Mouse (Mus musculus) heart, adult 2 months (tissue): ENCODE results near the gene Tiam2. TPM values are rescaled to one million over a fixed set of nuclear protein-coding genes. Genes with fewer than 3 reads are reported as not detected.
A peak's percentile ranks its signal among the peaks of the same experiment; 100 is the strongest.

ENCODE experiments used
- DNase-seq, 2 experiments: peaks; one replicate each; pipeline ENCODE4 v3.0.0; 2021
- H3K27ac ChIP-seq: fragments of 200-600 bp; 2 replicates; pipeline ENCODE4 v1.8.1; 2022
- H3K27me3 ChIP-seq: fragments of 200-500 bp; 2 replicates; pipeline ENCODE4 v1.6.1; 2012; ENCODE audit warnings: mild to moderate bottlenecking, low read length, inconsistent platforms, mixed read lengths; ENCODE audit not compliant: control insufficient read depth, insufficient read depth
- H3K36me3 ChIP-seq: fragments of 200-500 bp; 2 replicates; pipeline ENCODE4 v1.6.1; 2012; ENCODE audit warnings: low read length, inconsistent platforms; ENCODE audit not compliant: control insufficient read depth, insufficient read depth
- H3K4me1 ChIP-seq: fragments of 200-500 bp; 2 replicates; pipeline ENCODE4 v1.6.1; 2011; ENCODE audit warnings: low read length; ENCODE audit not compliant: control insufficient read depth, insufficient read depth
- H3K4me3 ChIP-seq: fragments of 200-600 bp; 2 replicates; pipeline ENCODE4 v1.8.1; 2022
- H3K79me2 ChIP-seq: fragments of 200-500 bp; replicated peaks from 2 replicates; pipeline ENCODE4 v1.6.1; 2012; ENCODE audit warnings: mild to moderate bottlenecking, inconsistent platforms, low read length, moderate library complexity, mixed read lengths; ENCODE audit not compliant: control insufficient read depth, insufficient read depth
- H3K9ac ChIP-seq: fragments of 200-500 bp; 2 replicates; pipeline ENCODE4 v1.6.1; 2012; ENCODE audit warnings: low read depth, mild to moderate bottlenecking, control low read depth, inconsistent platforms, low read length, mixed read lengths
- CTCF ChIP-seq: fragments of 200-600 bp; IDR thresholded peaks from 2 replicates; pipeline ENCODE4 v1.8.1; 2022; ENCODE audit warnings: antibody characterized with exemption, mild to moderate bottlenecking, moderate library complexity
- EP300 ChIP-seq: fragments of 200-500 bp; IDR thresholded peaks from 2 replicates; pipeline ENCODE4 v1.6.1; 2011; ENCODE audit warnings: low read depth, low read length, control low read depth; ENCODE audit not compliant: insufficient read depth
- POLR2A ChIP-seq: fragments of 200-500 bp; IDR thresholded peaks from 2 replicates; pipeline ENCODE4 v1.6.1; 2011; ENCODE audit warnings: mild to moderate bottlenecking, low read depth, low read length, control low read depth; ENCODE audit not compliant: insufficient read depth
- WGBS: fragments of 180-500 bp; shearing (Covaris S2); methylation state at CpG from one replicate; pipeline ENCODE4 v1.1.7; 2018; 5-methylcytosine and 5-hydroxymethylcytosine counted together
- intact Hi-C: fragments of 180-260 bp; cut with DNase I; formaldehyde crosslinking; loops from one replicate; pipeline ENCODE4 v1.15.1; 2025
- long read RNA-seq: library from polyadenylated mRNA; stranded (forward); transcript quantifications from one replicate; pipeline ENCODE4 v2.0.0, GENCODE M21; 2021
- polyA plus RNA-seq: library from polyadenylated mRNA; depleted of rRNA; stranded (reverse); fragments of >200 nt; gene quantifications from 2 replicates; pipeline ENCODE4 v1.2.3, GENCODE M21; 2012; rRNA removed
- total RNA-seq, 2 experiments: library from RNA; stranded (reverse); gene quantifications; 2 replicates each; pipeline ENCODE4 v1.2.3; 2021

Tiam2 gene
- 1 to 10 TPM; 2.3 to 2.7 TPM for total RNA-seq
- 1.1 and 1.7 TPM in 2 replicates for polyA plus RNA-seq
- long read RNA-seq, result 0 reads

DNA sequence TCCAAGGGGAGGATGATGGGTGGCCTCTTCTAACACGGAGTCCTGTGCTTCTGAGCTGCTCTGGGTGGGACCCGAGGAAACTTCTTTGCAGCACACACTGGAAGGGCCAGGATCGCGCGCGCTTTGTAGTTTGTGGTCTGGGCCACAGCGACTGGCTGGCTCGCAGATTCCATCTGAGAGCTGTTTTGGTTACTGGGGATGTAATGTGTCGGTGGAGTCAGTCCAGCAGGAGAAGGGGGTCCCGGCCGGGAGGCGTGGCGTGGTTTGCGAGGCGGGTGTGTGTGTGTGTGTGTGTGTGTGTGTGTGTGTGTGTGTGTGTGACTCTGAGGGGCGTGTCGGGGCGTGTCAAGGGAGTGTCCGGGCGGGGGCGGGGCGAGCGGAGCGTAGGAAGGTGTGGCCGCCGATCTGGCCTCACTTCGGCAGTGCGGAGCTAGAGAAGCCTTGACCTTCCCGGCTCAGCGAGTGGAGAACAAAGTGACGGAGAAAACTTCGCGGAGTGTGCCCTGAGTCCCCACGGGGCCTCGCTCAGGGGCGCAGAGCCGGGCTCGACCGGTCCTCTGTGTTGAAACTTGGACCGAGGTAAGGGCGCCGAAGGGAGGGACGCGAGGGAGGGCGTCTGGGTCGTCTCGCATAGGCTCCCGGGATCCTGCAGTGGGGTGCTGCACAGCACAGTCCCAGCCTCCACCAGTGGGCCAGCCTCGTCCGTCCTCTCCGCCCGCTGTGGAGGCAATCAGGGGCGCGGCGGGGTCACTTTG is at the start of gene Tiam2:
Gene Tiam2 (plus strand): TSS at position 426 of the 755 bp plus-strand sequence.
- Histone ChIP-seq H3K27me3 (no peaks in the 10 kb centered on the region), H3K79me2 (no peaks in the 10 kb centered on the region), H3K27ac (peak within 1 kb of the TSS; percentile 20), H3K4me3 (peak within 1 kb of the TSS; percentile 68), H3K36me3 (no peaks in the 10 kb centered on the region), H3K9ac (peak within 1 kb of the TSS; percentile 47), H3K4me1 (no peaks in the 10 kb centered on the region)
- intact Hi-C loops, result no loop called here
- peak; percentile 40; the same call in 1 of the 2 replicates for TF ChIP-seq POLR2A
- no peak for TF ChIP-seq EP300
- peak; percentile 34 to 50 for DNase-seq
- WGBS, result 2% methylated on average over 53 of the region's 55 CpGs

DNA sequence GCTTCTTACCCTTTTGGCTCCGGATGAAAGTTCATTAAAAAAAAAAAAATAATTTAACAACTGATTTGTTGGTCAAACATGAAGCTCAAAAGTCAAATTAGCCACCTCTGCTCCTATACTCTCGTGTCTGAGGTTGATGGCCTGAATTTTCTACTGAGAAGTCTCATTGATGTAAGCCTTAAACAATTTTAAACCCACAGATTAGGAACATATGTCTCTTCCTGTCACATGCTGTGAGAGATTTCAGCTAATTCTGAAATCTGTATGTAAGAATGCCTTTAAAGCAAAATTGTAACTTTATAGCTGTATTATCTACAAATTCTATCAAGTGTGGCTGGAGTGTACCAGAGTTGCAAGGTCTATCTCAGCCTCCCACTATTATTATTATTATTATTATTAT is 46.1 kb upstream of the Tiam2 start:
- H3K27me3 ChIP-seq, result no peaks in the 10 kb centered on the region
- no peak overlapping the region for H3K27ac ChIP-seq
- H3K79me2 ChIP-seq, result no peaks in the 10 kb centered on the region
- H3K36me3 ChIP-seq, result no peaks in the 10 kb centered on the region
- TF ChIP-seq EP300, result no peak
- TF ChIP-seq CTCF, result no peak
- TF ChIP-seq POLR2A, result no peak
- intact Hi-C loops, result no loop called here
- DNase-seq, result no peak
- 75% methylated on average over 2 of the region's 2 CpGs for WGBS
- no peak overlapping the region for H3K4me3 ChIP-seq
- H3K4me1 ChIP-seq, result no peaks in the 10 kb centered on the region
- no peak overlapping the region for H3K9ac ChIP-seq

DNA sequence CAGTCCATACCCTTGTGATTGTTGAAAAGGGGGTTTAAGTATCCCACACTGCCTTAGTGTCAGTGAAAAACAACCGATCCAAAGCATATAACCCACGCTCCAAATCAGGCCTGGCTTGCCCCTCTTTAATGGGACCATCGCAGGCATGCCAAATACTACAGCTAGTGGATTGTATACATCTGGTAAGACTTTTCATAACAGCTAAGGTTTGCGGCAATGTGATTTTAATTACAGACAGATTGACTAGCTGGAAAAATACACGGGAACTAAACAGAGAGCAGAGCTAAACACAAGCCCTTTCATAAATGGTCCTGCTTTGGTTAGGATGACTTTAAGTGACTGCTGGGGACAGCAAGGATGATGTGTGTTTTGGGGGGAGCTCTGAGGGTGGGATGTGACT is 44.4 kb upstream of the Tiam2 start:
- WGBS, result 92% methylated on average over 5 of the region's 5 CpGs
- Histone ChIP-seq H3K79me2 (no peaks in the 10 kb centered on the region), H3K9ac (no peak overlapping the region), H3K27me3 (no peaks in the 10 kb centered on the region), H3K4me1 (no peaks in the 10 kb centered on the region), H3K4me3 (no peak overlapping the region), H3K36me3 (no peaks in the 10 kb centered on the region), H3K27ac (no peak overlapping the region)
- TF ChIP-seq POLR2A, result no peak
- TF ChIP-seq EP300, result no peak
- TF ChIP-seq CTCF, result no peak
- intact Hi-C loops, result no loop called here
- no peak for DNase-seq

DNA sequence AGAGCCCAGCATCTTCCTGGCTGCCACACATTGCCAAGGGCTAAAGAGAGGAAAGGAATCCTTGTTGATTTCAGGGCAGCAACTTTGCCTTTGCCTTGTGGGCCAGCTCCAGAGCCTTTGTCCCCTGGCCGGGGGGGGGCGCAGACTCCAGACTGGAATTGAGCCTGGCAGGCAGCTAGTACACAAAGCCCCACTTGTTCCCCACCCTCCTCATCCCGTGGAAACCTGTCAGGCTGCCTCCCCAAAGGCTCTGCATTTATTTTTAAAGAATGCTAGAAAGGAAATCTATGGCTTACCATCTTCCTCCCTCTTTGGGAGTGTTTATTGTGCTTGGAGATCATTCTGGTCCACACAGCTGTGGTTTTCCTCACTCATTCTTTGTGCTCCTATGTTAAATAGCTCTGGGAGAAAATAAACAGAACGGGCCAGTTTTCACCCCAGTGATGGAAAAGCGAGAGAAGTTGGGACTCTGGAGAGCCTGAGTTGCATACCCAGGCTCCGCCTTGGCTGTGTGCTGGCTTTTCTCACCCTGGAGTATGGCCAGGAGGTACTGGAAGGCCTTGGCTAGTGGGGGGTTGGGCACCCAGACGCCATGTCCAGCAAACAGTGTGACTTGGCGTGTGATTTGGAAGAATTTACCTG is 41.2 kb upstream of the Tiam2 start:
- Histone ChIP-seq H3K36me3 (no peaks in the 10 kb centered on the region), H3K9ac (no peak overlapping the region), H3K79me2 (no peaks in the 10 kb centered on the region), H3K4me3 (no peak overlapping the region), H3K27ac (no peak overlapping the region), H3K4me1 (no peaks in the 10 kb centered on the region), H3K27me3 (no peaks in the 10 kb centered on the region)
- no peak for TF ChIP-seq CTCF
- no peak for TF ChIP-seq EP300
- TF ChIP-seq POLR2A, result no peak
- DNase-seq, result peak in 1 of 2 experiments; percentile 17
- 38% methylated on average over 8 of the region's 8 CpGs for WGBS
- intact Hi-C loops, result loop anchor here (5.0 kb wide), 2 partner anchors 62 to 162 kb away; no protein-coding TSS in a partner anchor

DNA sequence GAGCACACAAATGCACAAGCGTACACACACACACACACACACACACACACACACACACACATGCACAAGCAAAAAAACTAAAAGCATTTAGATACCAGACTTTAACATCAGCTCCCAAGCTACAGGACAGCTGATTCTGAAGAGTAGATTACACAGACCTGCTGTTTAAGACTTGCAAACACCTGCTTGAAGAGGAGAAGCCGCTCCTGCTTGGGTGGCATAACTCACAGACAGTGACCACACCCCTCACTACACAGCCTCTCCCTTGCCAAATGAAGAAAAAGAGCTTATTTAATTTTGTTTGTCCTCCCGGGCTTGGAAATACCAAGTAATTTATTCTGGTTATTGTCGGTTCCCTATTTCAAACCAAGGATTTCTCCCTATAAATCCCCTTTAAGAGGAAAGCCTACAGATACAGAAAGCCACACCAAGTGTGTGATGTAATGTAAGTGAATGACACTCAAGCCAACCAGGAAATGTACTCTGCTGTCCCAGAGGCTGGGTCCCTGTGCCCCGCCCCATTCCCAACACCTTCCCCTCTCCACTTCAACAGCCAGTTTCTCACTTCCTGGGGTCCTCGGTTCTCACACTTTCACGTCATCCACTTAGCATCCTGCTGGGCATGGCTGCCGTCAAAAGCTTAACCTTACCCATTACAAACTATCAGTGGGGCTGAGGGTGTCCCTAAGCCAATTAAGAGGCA is 40.1 kb upstream of the Tiam2 start:
- no peak overlapping the region for H3K9ac ChIP-seq
- no peaks in the 10 kb centered on the region for H3K4me1 ChIP-seq
- no peaks in the 10 kb centered on the region for H3K79me2 ChIP-seq
- TF ChIP-seq POLR2A (no peak), EP300 (no peak), CTCF (no peak)
- no peaks in the 10 kb centered on the region for H3K36me3 ChIP-seq
- DNase-seq, result no peak
- intact Hi-C loops, result loop anchor here (5.0 kb wide), 2 partner anchors 61 to 161 kb away; no protein-coding TSS in a partner anchor
- H3K27me3 ChIP-seq, result no peaks in the 10 kb centered on the region
- WGBS, result 73% methylated on average over 8 of the region's 8 CpGs
- H3K27ac ChIP-seq, result no peak overlapping the region
- H3K4me3 ChIP-seq, result no peak overlapping the region

DNA sequence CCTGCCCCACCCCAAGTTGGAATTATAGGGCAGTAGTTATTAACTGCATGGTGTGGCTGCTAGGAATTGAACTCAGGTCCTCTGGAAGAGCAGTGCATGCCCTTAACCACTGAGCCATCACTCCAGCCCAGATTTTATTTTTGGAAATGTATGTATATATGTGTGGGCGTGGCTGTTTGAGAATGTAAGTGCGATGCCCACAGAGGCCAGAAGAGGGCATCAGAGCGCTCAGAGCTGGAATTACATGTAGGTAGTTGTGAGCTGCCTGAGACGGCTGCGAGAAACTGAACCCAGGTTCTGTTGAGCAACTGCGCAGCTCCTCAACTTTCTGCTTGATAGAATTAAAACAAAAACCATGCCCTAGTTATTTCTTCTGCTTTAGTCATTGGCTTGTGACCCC is 38.0 kb upstream of the Tiam2 start:
- Histone ChIP-seq H3K4me1 (no peaks in the 10 kb centered on the region), H3K79me2 (no peaks in the 10 kb centered on the region)
- 17% methylated on average over 6 of the region's 6 CpGs for WGBS

More for the DNA sequence above, 38.0 kb upstream of the Tiam2 start:
- Histone ChIP-seq H3K4me3 (no peak overlapping the region), H3K27me3 (no peaks in the 10 kb centered on the region), H3K9ac (no peak overlapping the region), H3K27ac (no peak overlapping the region), H3K36me3 (no peaks in the 10 kb centered on the region)
- intact Hi-C loops, result loop anchor here (5.0 kb wide), 2 partner anchors 59 to 159 kb away; no protein-coding TSS in a partner anchor
- TF ChIP-seq CTCF (peak; percentile 82), EP300 (no peak), POLR2A (no peak)
- DNase-seq, result peak; percentile 35 to 64
